Mouse (Mus musculus) lung, embryonic 16.5 days (tissue): ENCODE results near the gene Sel1l2. TPM values are rescaled to one million over a fixed set of nuclear protein-coding genes. Genes with fewer than 3 reads are reported as not detected.

Experiments used
- ATAC-seq: fragments of 200-750 bp; cut with Nextera tagmentation; 2 replicates; pipeline ENCODE4 v1.8.0; 2017; ENCODE audit warnings: low read depth, mild to moderate bottlenecking, moderate library complexity
- H3K27ac ChIP-seq: fragments of 300-500 bp; sonication (generic); 2 replicates; pipeline ENCODE4 v1.5.1; 2014; ENCODE audit warnings: mild to moderate bottlenecking, control low read depth, low read length
- H3K27me3 ChIP-seq: fragments of 300-500 bp; sonication (generic); 2 replicates; pipeline ENCODE4 v1.6.1; 2014; ENCODE audit warnings: low read depth, low read length, mixed read lengths; ENCODE audit not compliant: control insufficient read depth, insufficient read depth
- H3K36me3 ChIP-seq: fragments of 300-500 bp; sonication (generic); 2 replicates; pipeline ENCODE4 v1.6.1; 2014; ENCODE audit warnings: low read length; ENCODE audit not compliant: control insufficient read depth, insufficient read depth
- H3K4me1 ChIP-seq: fragments of 300-500 bp; sonication (generic); replicated peaks from 2 replicates; pipeline ENCODE4 v1.6.1; 2014; ENCODE audit warnings: low read length, mixed read lengths; ENCODE audit not compliant: control insufficient read depth, insufficient read depth
- H3K4me2 ChIP-seq: fragments of 300-500 bp; sonication (generic); 2 replicates; pipeline ENCODE4 v1.6.1; 2014; ENCODE audit warnings: low read depth, low read length, control low read depth
- H3K4me3 ChIP-seq: fragments of 300-500 bp; sonication (generic); 2 replicates; pipeline ENCODE4 v1.5.1; 2014; ENCODE audit warnings: mild to moderate bottlenecking, low read length, control low read depth
- H3K9ac ChIP-seq: fragments of 300-500 bp; sonication (generic); 2 replicates; pipeline ENCODE4 v1.6.1; 2014; ENCODE audit warnings: low read length, control low read depth
- H3K9me3 ChIP-seq: fragments of 300-500 bp; sonication (generic); 2 replicates; pipeline ENCODE4 v1.6.1; 2016; ENCODE audit warnings: low read length; ENCODE audit not compliant: control insufficient read depth
- WGBS: fragments of 180-500 bp; shearing (Covaris S2); extraction: QIAGEN DNeasy Blood & Tissue Kit; methylation state at CpG from one replicate; pipeline ENCODE4 v1.1.7; 2014; 5-methylcytosine and 5-hydroxymethylcytosine counted together
- polyA plus RNA-seq: library from polyadenylated mRNA; unstranded; fragments of >200 nt; fragmentation: Nextera tagmentation; extraction: Ambion mirVana; gene quantifications from 2 replicates; pipeline ENCODE4 v1.2.1, GENCODE M21; 2015

The Sel1l2 gene
- polyA plus RNA-seq: not detected in 2 replicates

- Histone ChIP-seq H3K4me3 (no peak within 1 kb of the TSS), H3K4me1 (no peaks in the 10 kb centered on the region), H3K27ac (no peak within 1 kb of the TSS), H3K9ac (no peak within 1 kb of the TSS), H3K9me3 (no peaks in the 10 kb centered on the region), H3K27me3 (no peaks in the 10 kb centered on the region), H3K36me3 (no peaks in the 10 kb centered on the region), H3K4me2 (no peak within 1 kb of the TSS)
- ATAC-seq: no peak
- WGBS: 29% methylated on average over 4 of the region's 4 CpGs
Observed at GRCm38 (mm10) chr2:140389525-140389924, at the start of gene Sel1l2. Gene Sel1l2, minus strand, starts transcription at chr2:140389706.

GRCm38 (mm10) chr2:140439081-140439480 is 49.6 kb upstream of the Sel1l2 start:
- Histone ChIP-seq H3K9ac (no peak overlapping the region), H3K4me3 (no peak overlapping the region), H3K4me2 (no peak overlapping the region), H3K9me3 (no peaks in the 10 kb centered on the region), H3K27me3 (no peaks in the 10 kb centered on the region), H3K36me3 (no peaks in the 10 kb centered on the region), H3K27ac (no peak overlapping the region), H3K4me1 (no peaks in the 10 kb centered on the region)
- 61% methylated on average over 4 of the region's 4 CpGs for WGBS
- no peak for ATAC-seq

GRCm38 (mm10) chr2:140427283-140427682 is 37.8 kb upstream of the Sel1l2 start:
- H3K4me2 ChIP-seq: no peak overlapping the region
- H3K4me1 ChIP-seq: no peaks in the 10 kb centered on the region
- no peaks in the 10 kb centered on the region for H3K9me3 ChIP-seq
- no peak overlapping the region for H3K9ac ChIP-seq
- no peaks in the 10 kb centered on the region for H3K36me3 ChIP-seq
- 0 out of 2 replicates have a peak, but pooled peaks have one; percentile 38 for ATAC-seq
- H3K27me3 ChIP-seq: no peaks in the 10 kb centered on the region
- 9% methylated on average over 4 of the region's 4 CpGs for WGBS
- no peak overlapping the region for H3K4me3 ChIP-seq
- no peak overlapping the region for H3K27ac ChIP-seq

- no peaks in the 10 kb centered on the region for H3K36me3 ChIP-seq
- no peak for ATAC-seq
- no peak overlapping the region for H3K9ac ChIP-seq
- H3K27me3 ChIP-seq: no peaks in the 10 kb centered on the region
- H3K4me3 ChIP-seq: no peak overlapping the region
- H3K4me1 ChIP-seq: no peaks in the 10 kb centered on the region
- H3K4me2 ChIP-seq: no peak overlapping the region
- no peak overlapping the region for H3K27ac ChIP-seq
- no peaks in the 10 kb centered on the region for H3K9me3 ChIP-seq
Observed at GRCm38 (mm10) chr2:140425844-140426243, 36.3 kb upstream of the Sel1l2 start.

DNA sequence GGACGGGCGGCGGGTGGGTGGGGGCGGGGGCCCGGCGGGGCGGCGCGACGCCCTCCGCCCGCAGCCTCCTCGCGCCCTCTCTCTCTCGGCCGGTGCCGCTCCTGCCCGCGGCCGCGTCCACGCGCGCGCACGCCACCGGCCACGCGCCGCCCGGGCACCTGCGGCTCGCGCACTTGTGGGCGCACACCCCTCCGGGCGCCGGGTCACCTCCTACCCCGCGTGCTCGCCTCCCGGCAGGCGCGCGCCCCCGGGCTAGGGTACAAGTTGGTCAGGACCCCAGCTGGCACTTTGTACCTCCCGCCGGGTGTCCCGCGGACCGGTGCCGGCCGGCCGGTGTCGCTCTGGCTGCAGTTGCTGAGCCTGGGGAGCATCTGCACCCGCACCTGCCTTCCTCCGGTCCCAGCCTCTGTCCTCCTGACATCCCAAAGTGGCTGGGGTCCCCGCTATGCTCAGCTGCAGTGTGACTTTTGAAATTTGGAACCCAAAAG is 6.3 kb upstream of the Sel1l2 start:
- Histone ChIP-seq H3K9me3 (no peaks in the 10 kb centered on the region), H3K9ac (peak overlapping the region; percentile 71), H3K36me3 (no peaks in the 10 kb centered on the region), H3K27ac (no peak overlapping the region; the same call in 1 of the 2 replicates), H3K4me2 (peak overlapping the region; percentile 98), H3K4me3 (peak overlapping the region; percentile 84), H3K4me1 (peaks cover 6% of the 10 kb centered on the region; the same call in 1 of the 2 replicates), H3K27me3 (peaks cover 3% of the 10 kb centered on the region; the same call in 1 of the 2 replicates)
- peak; percentile 72 for ATAC-seq
- WGBS: 0% methylated on average over 27 of the region's 58 CpGs

GRCm38 (mm10) chr2:140395179-140395578 is 5.7 kb upstream of the Sel1l2 start, which contains the start of gene Macrod2:
Gene Macrod2, plus strand, starts transcription at chr2:140395309.
- Histone ChIP-seq H3K4me3 (peak within 1 kb of the TSS; percentile 84), H3K9me3 (no peaks in the 10 kb centered on the region), H3K27me3 (peaks cover 3% of the 10 kb centered on the region; the same call in 1 of the 2 replicates), H3K4me2 (peak within 1 kb of the TSS; percentile 98), H3K9ac (peak within 1 kb of the TSS; percentile 71), H3K4me1 (peaks cover 6% of the 10 kb centered on the region; the same call in 1 of the 2 replicates), H3K27ac (peak within 1 kb of the TSS; percentile 17; the same call in 1 of the 2 replicates), H3K36me3 (no peaks in the 10 kb centered on the region)
- WGBS: under 1% methylated on average over 43 of the region's 47 CpGs
- peak; percentile 99 for ATAC-seq

DNA sequence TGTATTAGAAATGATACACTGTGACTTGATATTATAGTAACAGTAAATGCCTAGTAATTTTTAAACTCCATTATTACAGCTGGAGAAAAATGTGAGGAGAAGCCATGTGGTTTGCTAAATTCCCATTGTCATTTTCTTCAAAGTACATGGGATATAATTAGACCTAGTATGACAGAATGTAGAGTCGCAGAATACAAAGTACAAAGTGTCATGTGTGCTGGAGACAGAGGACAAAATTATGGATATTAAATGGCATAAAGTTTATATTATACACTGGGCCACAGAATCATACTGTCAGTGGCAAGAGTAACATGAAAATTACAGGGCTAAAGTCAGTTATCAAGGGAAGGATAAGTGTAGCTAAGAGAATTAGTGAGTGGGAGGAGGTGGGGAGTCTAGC is 24.7 kb downstream of the Sel1l2 start:
- Histone ChIP-seq H3K36me3 (no peaks in the 10 kb centered on the region), H3K4me3 (no peak overlapping the region), H3K4me1 (no peaks in the 10 kb centered on the region), H3K4me2 (no peak overlapping the region), H3K27ac (no peak overlapping the region), H3K9me3 (no peaks in the 10 kb centered on the region), H3K27me3 (no peaks in the 10 kb centered on the region), H3K9ac (no peak overlapping the region)
- no peak for ATAC-seq
- 68% methylated on average over 1 of the region's 1 CpGs for WGBS

DNA sequence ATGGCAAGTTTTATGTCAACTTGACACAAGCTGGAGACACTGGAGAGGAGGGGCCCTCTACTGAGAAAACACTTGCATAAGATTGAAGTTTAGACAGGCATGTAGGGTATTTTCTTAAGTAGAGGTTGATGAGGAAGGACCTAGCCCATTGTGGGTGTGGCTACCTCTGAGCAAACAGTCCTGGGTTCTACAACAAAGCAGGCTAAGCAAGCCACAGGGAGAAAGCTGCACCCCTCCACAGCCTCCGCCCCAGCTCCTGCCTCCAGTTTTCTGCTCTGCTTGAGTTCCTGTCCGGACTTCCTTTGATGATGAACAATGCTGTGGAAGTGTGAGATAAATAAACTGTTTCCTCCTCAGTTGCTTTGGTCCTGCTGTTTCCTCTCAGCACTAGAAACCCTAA is 29.6 kb downstream of the Sel1l2 start:
- Histone ChIP-seq H3K9me3 (no peaks in the 10 kb centered on the region), H3K9ac (no peak overlapping the region), H3K4me3 (no peak overlapping the region), H3K27ac (no peak overlapping the region), H3K27me3 (no peaks in the 10 kb centered on the region), H3K36me3 (no peaks in the 10 kb centered on the region), H3K4me1 (no peaks in the 10 kb centered on the region), H3K4me2 (no peak overlapping the region)
- ATAC-seq: peak; percentile 76
- 28% methylated on average over 2 of the region's 2 CpGs for WGBS

- no peak overlapping the region for H3K27ac ChIP-seq
- H3K36me3 ChIP-seq: no peaks in the 10 kb centered on the region
- H3K9me3 ChIP-seq: no peaks in the 10 kb centered on the region
- H3K4me1 ChIP-seq: no peaks in the 10 kb centered on the region
- 58% methylated on average over 7 of the region's 7 CpGs for WGBS
- H3K4me3 ChIP-seq: no peak overlapping the region
- no peak for ATAC-seq
- H3K4me2 ChIP-seq: no peak overlapping the region
- H3K9ac ChIP-seq: no peak overlapping the region
- no peaks in the 10 kb centered on the region for H3K27me3 ChIP-seq
Observed at GRCm38 (mm10) chr2:140342394-140342793, 47.1 kb downstream of the Sel1l2 start.
